Mouse (Mus musculus) cortical plate, adult 2 months (tissue): ENCODE data around the gene B3galnt2.

Source experiments
- CTCF ChIP-seq: fragments of 200-500 bp; IDR thresholded peaks from 2 replicates; pipeline ENCODE4 v1.5.1; 2011; ENCODE audit warnings: mild to moderate bottlenecking, control low read depth, low read length; ENCODE audit not compliant: insufficient read depth; ENCODE audit errors: extremely low read depth
- POLR2A ChIP-seq: fragments of 200-500 bp; IDR thresholded peaks from 2 replicates; pipeline ENCODE4 v1.6.1; 2011; ENCODE audit warnings: mild to moderate bottlenecking, low read length, control low read depth; ENCODE audit not compliant: insufficient read depth; ENCODE audit errors: extremely low read depth

GRCm38 (mm10) chr13:13960211-13960610 is 5.9 kb downstream of the B3galnt2 start:
- TF ChIP-seq CTCF (no peak), POLR2A (no peak)
